Mouse (Mus musculus): ENCODE measurements around the gene Bmyc. TPM values are rescaled to one million over a fixed set of nuclear protein-coding genes. Genes with fewer than 3 reads are reported as not detected.
"Not testable (repeated sequence)": the region's sequence is repeated elsewhere in the genome, so short reads cannot be mapped to it uniquely, and the experiment has no call there.

The Bmyc gene
- polyA plus RNA-seq, 1 experiment from 2014 or later = 127 TPM

GRCm38 (mm10) chr2:25679559-25679958 is 27.0 kb upstream of the Bmyc start:
- Histone ChIP-seq H3K4me2 (ENCODE audit: low read length) (no peak overlapping the region), H3K36me3 (ENCODE audit: control insufficient read depth, insufficient read depth) (no peaks in the 10 kb centered on the region), H3K4me1 (replicated peaks; ENCODE audit: control insufficient read depth, insufficient read depth, low read length) (no peaks in the 10 kb centered on the region), H3K9ac (replicated peaks; ENCODE audit: low read depth, low read length) (no peak overlapping the region), H3K27ac (ENCODE audit: low read length) (no peak overlapping the region), H3K4me3 (replicated peaks; ENCODE audit: low read length) (no peak overlapping the region), H3K27me3 (replicated peaks; ENCODE audit: control insufficient read depth, insufficient read depth, low read length) (no peaks in the 10 kb centered on the region), H3K9me3 (ENCODE audit: control insufficient read depth, low read length) (no peaks in the 10 kb centered on the region)
- no peak for ATAC-seq
- WGBS = 84% methylated on average over 6 of the region's 6 CpGs

GRCm38 (mm10) chr2:25682426-25682825 is 24.1 kb upstream of the Bmyc start, which contains the start of gene Lcn10:
Lcn10 (plus strand) TSS chr2:25682726.
- no peaks in the 10 kb centered on the region for H3K27me3 ChIP-seq (replicated peaks; ENCODE audit: control insufficient read depth, insufficient read depth, low read length)
- no peaks in the 10 kb centered on the region for H3K9me3 ChIP-seq (ENCODE audit: control insufficient read depth, low read length)
- H3K4me2 ChIP-seq (ENCODE audit: low read length) = no peak within 1 kb of the TSS
- H3K4me3 ChIP-seq (replicated peaks; ENCODE audit: low read length) = no peak within 1 kb of the TSS
- 78% methylated on average over 2 of the region's 2 CpGs for WGBS
- no peak within 1 kb of the TSS for H3K27ac ChIP-seq (ENCODE audit: low read length)
- H3K4me1 ChIP-seq (replicated peaks; ENCODE audit: control insufficient read depth, insufficient read depth, low read length) = no peaks in the 10 kb centered on the region
- no peak for ATAC-seq
- H3K36me3 ChIP-seq (ENCODE audit: control insufficient read depth, insufficient read depth) = no peaks in the 10 kb centered on the region
- H3K9ac ChIP-seq (replicated peaks; ENCODE audit: low read depth, low read length) = no peak within 1 kb of the TSS

DNA sequence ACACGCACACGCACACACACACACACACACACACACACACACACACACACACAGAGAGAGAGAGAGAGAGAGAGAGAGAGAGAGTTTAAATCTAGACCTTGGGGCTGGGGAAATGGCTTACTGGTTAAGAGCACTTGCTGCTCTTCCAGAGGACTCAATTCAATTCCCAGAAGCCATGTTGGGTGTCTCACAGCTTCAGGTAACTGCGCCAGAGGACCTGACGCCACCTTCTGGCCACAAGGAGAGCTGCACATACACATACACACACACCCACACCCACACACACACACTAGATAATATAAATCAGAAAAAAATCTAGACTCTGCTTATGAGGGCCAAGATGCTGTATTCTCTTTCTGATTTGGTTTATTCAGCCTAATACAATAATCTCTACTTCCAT is 19.6 kb upstream of the Bmyc start:
- no peak overlapping the region for H3K27ac ChIP-seq (ENCODE audit: low read length)
- no peaks in the 10 kb centered on the region for H3K36me3 ChIP-seq (ENCODE audit: control insufficient read depth, insufficient read depth)
- ATAC-seq = no peak
- WGBS = 66% methylated on average over 4 of the region's 4 CpGs
- H3K9me3 ChIP-seq (ENCODE audit: control insufficient read depth, low read length) = no peaks in the 10 kb centered on the region
- no peak overlapping the region for H3K9ac ChIP-seq (replicated peaks; ENCODE audit: low read depth, low read length)
- H3K4me1 ChIP-seq (replicated peaks; ENCODE audit: control insufficient read depth, insufficient read depth, low read length) = no peaks in the 10 kb centered on the region
- H3K4me2 ChIP-seq (ENCODE audit: low read length) = no peak overlapping the region
- H3K27me3 ChIP-seq (replicated peaks; ENCODE audit: control insufficient read depth, insufficient read depth, low read length) = no peaks in the 10 kb centered on the region
- H3K4me3 ChIP-seq (replicated peaks; ENCODE audit: low read length) = no peak overlapping the region

DNA sequence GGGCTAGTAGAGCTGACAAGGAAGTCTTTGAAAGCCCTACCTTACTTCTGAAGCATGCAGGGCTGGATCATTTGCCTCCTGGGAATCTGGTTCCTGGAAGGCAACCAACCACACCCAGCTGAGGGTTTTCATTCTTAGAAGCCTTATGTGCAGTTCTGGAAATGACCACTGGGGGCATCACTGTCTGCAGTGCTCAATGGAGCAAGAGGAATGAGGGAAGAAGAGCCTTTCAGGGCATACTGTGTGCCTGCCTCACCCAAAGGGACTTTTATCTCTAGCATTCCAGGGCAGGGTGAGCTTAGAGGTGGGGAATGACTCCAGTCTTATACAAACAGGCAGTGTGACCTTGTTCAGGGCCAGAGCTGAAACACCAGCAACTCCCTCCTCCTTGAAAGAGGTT is 11.9 kb upstream of the Bmyc start:
- Histone ChIP-seq H3K4me3 (replicated peaks; ENCODE audit: low read length) (no peak overlapping the region), H3K4me2 (ENCODE audit: low read length) (no peak overlapping the region), H3K27me3 (replicated peaks; ENCODE audit: control insufficient read depth, insufficient read depth, low read length) (no peaks in the 10 kb centered on the region), H3K4me1 (replicated peaks; ENCODE audit: control insufficient read depth, insufficient read depth, low read length) (no peaks in the 10 kb centered on the region), H3K36me3 (ENCODE audit: control insufficient read depth, insufficient read depth) (no peaks in the 10 kb centered on the region), H3K9ac (replicated peaks; ENCODE audit: low read depth, low read length) (no peak overlapping the region), H3K27ac (ENCODE audit: low read length) (no peak overlapping the region), H3K9me3 (ENCODE audit: control insufficient read depth, low read length) (no peaks in the 10 kb centered on the region)
- no peak for ATAC-seq

DNA sequence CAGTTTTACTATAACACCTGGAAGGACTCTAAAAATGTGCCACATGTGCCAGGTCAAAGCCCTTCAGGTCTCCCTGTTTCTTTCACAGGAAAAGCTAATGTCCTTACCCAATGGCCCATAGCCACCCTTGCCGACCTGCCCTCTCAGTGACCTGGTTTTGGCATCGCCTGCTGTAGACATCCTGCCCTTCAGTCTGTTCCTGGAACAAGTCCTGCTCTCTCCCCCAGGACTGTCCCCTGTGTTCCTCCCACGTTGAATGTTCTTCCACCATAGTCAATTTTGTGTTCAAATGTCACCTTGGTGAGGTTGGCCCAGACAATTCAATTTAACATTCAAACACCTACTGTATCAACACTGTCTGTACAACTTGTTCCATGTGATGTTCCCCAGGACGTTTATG is 9.6 kb upstream of the Bmyc start:
- Histone ChIP-seq H3K36me3 (ENCODE audit: control insufficient read depth, insufficient read depth) (no peaks in the 10 kb centered on the region), H3K27ac (ENCODE audit: low read length) (no peak overlapping the region), H3K4me2 (ENCODE audit: low read length) (no peak overlapping the region), H3K9me3 (ENCODE audit: control insufficient read depth, low read length) (no peaks in the 10 kb centered on the region), H3K27me3 (replicated peaks; ENCODE audit: control insufficient read depth, insufficient read depth, low read length) (no peaks in the 10 kb centered on the region), H3K9ac (replicated peaks; ENCODE audit: low read depth, low read length) (no peak overlapping the region), H3K4me1 (replicated peaks; ENCODE audit: control insufficient read depth, insufficient read depth, low read length) (no peaks in the 10 kb centered on the region), H3K4me3 (replicated peaks; ENCODE audit: low read length) (no peak overlapping the region)
- 66% methylated on average over 4 of the region's 4 CpGs for WGBS
- ATAC-seq = no peak

GRCm38 (mm10) chr2:25698696-25699095 is 7.8 kb upstream of the Bmyc start:
- no peak overlapping the region for H3K4me3 ChIP-seq (replicated peaks; ENCODE audit: low read length)
- no peaks in the 10 kb centered on the region for H3K4me1 ChIP-seq (replicated peaks; ENCODE audit: control insufficient read depth, insufficient read depth, low read length)
- H3K27me3 ChIP-seq (replicated peaks; ENCODE audit: control insufficient read depth, insufficient read depth, low read length) = no peaks in the 10 kb centered on the region
- H3K36me3 ChIP-seq (ENCODE audit: control insufficient read depth, insufficient read depth) = no peaks in the 10 kb centered on the region
- H3K27ac ChIP-seq (ENCODE audit: low read length) = no peak overlapping the region
- no peak overlapping the region for H3K9ac ChIP-seq (replicated peaks; ENCODE audit: low read depth, low read length)
- no peak for ATAC-seq
- H3K4me2 ChIP-seq (ENCODE audit: low read length) = no peak overlapping the region
- WGBS = 96% methylated on average over 2 of the region's 2 CpGs
- H3K9me3 ChIP-seq (ENCODE audit: control insufficient read depth, low read length) = no peaks in the 10 kb centered on the region

- H3K4me1 ChIP-seq (replicated peaks; ENCODE audit: control insufficient read depth, insufficient read depth, low read length); H3K9ac ChIP-seq (replicated peaks; ENCODE audit: low read depth, low read length); H3K27ac ChIP-seq (ENCODE audit: low read length); H3K27me3 ChIP-seq (replicated peaks; ENCODE audit: control insufficient read depth, insufficient read depth, low read length); ATAC-seq; H3K4me3 ChIP-seq (replicated peaks; ENCODE audit: low read length); H3K4me2 ChIP-seq (ENCODE audit: low read length); H3K9me3 ChIP-seq (ENCODE audit: control insufficient read depth, low read length); H3K36me3 ChIP-seq (ENCODE audit: control insufficient read depth, insufficient read depth): not testable (repeated sequence)
- 76% methylated on average over 3 of the region's 3 CpGs for WGBS
These were observed 6.8 kb upstream of the Bmyc start, which contains the start of gene Obp2a for GRCm38 (mm10) chr2:25699743-25700142. Obp2a (plus strand) TSS chr2:25700043.

GRCm38 (mm10) chr2:25701001-25701400 is 5.5 kb upstream of the Bmyc start:
- WGBS = 76% methylated on average over 5 of the region's 5 CpGs
- no peak for ATAC-seq
- Histone ChIP-seq H3K4me2 (ENCODE audit: low read length) (no peak overlapping the region), H3K27ac (ENCODE audit: low read length) (no peak overlapping the region), H3K4me3 (replicated peaks; ENCODE audit: low read length) (no peak overlapping the region), H3K4me1 (replicated peaks; ENCODE audit: control insufficient read depth, insufficient read depth, low read length) (no peaks in the 10 kb centered on the region), H3K36me3 (ENCODE audit: control insufficient read depth, insufficient read depth) (no peaks in the 10 kb centered on the region), H3K27me3 (replicated peaks; ENCODE audit: control insufficient read depth, insufficient read depth, low read length) (no peaks in the 10 kb centered on the region), H3K9ac (replicated peaks; ENCODE audit: low read depth, low read length) (no peak overlapping the region), H3K9me3 (ENCODE audit: control insufficient read depth, low read length) (no peaks in the 10 kb centered on the region)

DNA sequence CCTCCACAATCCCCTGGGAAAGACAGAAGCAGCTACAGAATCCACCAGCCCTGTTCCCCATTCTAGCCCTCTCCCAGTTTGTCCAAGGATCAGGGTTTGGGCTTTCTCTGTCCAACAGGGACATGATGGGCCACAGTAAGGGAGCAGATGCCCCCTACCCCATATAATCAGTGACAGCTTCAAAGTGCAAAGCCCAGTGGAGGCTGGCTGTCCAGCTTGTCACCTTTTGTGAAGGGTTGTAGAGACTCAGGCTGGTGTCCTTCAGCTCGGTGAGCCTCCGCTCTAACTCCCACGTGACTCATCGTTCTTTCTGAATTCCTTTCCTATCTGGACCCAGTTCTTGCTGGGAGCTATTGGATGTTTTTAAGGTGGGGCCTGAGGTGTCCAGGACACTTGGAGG is 2.8 kb upstream of the Bmyc start:
- Histone ChIP-seq H3K36me3 (ENCODE audit: control insufficient read depth, insufficient read depth) (no peaks in the 10 kb centered on the region), H3K9me3 (ENCODE audit: control insufficient read depth, low read length) (no peaks in the 10 kb centered on the region), H3K9ac (replicated peaks; ENCODE audit: low read depth, low read length) (no peak overlapping the region), H3K4me3 (replicated peaks; ENCODE audit: low read length) (no peak overlapping the region), H3K4me1 (replicated peaks; ENCODE audit: control insufficient read depth, insufficient read depth, low read length) (peaks cover 9% of the 10 kb centered on the region), H3K4me2 (ENCODE audit: low read length) (no peak overlapping the region), H3K27me3 (replicated peaks; ENCODE audit: control insufficient read depth, insufficient read depth, low read length) (no peaks in the 10 kb centered on the region), H3K27ac (ENCODE audit: low read length) (no peak overlapping the region)
- ATAC-seq = no peak
- WGBS = 92% methylated on average over 4 of the region's 4 CpGs

- H3K4me1 ChIP-seq (replicated peaks; ENCODE audit: control insufficient read depth, insufficient read depth, low read length) = peaks cover 19% of the 10 kb centered on the region
- no peak for ATAC-seq
These were observed 1.6 kb downstream of the Bmyc start for GRCm38 (mm10) chr2:25708121-25708520.

More at GRCm38 (mm10) chr2:25708121-25708520, 1.6 kb downstream of the Bmyc start:
- Histone ChIP-seq H3K4me2 (ENCODE audit: low read length) (peak overlapping the region; percentile 46), H3K4me3 (replicated peaks; ENCODE audit: low read length) (0 out of 2 replicates have a peak overlapping the region, but pooled peaks have one; percentile 15), H3K36me3 (ENCODE audit: control insufficient read depth, insufficient read depth) (no peaks in the 10 kb centered on the region), H3K27ac (ENCODE audit: low read length) (no peak overlapping the region), H3K27me3 (replicated peaks; ENCODE audit: control insufficient read depth, insufficient read depth, low read length) (no peaks in the 10 kb centered on the region), H3K9me3 (ENCODE audit: control insufficient read depth, low read length) (no peaks in the 10 kb centered on the region), H3K9ac (replicated peaks; ENCODE audit: low read depth, low read length) (no peak overlapping the region)
- 87% methylated on average over 2 of the region's 2 CpGs for WGBS

Data from forebrain, embryonic 16.5 days (tissue).